Mouse (Mus musculus) urinary bladder, postnatal 4 days (tissue): Measurements from ENCODE around the gene Gm49405.
A peak's percentile ranks its signal among the peaks of the same experiment; 100 is the strongest.
"Not testable (repeated sequence)": the region's sequence is repeated elsewhere in the genome, so short reads cannot be mapped to it uniquely, and the experiment has no call there.

Experiments
- DNase-seq, 2 experiments: peaks; one replicate each; pipeline ENCODE4 v3.0.0; 2021 to 2022; ENCODE audit warnings: low spot score in 2 of 2

Gene Gm49405

DNA sequence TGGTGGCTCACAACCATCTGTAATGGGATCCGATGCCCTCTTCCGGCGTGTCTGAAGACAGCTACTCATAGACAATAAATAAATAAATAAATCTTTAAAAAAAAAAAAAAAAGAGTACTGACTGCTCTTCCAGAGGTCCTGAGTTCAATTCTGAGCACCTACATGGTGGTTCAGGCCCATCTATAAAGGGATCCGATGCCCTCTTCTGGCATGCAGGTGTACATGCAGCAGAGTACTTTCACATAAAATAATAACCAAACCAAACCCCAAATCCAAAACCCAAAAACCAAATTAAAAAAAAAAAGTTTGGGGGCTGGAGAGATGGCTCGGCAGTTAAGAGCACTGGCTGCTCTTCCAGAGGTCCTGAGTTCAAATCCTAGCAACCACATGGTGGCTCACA lies 48.6 kb downstream of the Gm49405 start:
- DNase-seq: not testable (repeated sequence)

DNA sequence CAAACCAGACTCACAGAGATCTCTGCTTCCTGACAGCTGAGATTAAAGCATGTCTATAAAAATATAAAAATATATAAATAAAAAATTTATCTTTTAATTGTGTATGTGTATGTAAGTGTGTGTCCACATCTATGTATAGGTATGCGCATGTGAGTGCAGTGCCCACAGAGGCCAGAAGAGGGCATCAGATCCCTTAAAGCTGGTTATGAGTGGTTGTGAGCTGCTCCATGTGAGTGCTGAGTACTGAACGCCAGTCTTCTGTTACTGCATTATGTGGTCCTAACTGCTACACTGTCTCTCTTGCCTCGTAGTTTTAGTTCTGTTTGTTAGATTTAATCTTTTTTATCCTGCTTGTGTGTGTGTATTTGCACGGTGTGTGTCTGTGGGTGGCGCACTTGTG lies 50.6 kb downstream of the Gm49405 start:
- DNase-seq: no peak

DNA sequence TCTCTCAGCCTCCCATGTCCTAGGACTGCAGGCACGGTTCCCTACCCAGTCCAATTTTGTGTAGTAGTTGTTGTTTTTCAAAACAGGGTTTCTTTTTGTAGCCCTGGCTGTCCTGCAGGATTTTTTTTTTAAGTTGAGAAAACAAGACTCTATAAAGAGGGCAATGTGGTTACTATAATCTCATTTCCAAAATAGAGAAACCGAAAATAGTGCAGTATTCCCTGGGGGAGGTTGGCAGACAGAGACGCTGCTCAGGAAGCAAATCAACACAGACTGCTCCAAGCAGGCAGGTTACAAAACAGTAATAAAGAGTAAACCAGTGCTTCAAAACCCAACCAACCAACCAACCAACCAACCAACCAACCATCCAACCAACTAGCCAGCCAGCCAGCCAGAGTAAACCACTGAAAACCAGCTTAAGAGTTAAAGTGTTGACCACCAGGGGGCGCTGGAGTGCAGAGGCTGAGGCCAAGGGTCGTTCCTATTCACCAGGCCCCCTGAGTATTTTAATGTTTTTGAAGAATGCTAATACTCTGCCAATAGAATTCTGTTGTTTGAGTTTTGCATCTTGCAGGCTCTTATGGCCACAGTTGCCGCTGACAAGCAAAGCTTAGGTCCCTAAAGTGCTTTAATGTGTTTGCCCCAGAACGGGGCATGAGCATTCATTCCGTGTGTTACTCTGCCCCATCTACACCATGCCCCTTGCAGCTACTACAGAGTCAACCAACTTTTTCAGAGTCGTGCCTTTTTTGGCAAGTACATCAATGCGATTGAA lies 51.5 kb downstream of the Gm49405 start:
- DNase-seq: peak; percentile 37 to 83

DNA sequence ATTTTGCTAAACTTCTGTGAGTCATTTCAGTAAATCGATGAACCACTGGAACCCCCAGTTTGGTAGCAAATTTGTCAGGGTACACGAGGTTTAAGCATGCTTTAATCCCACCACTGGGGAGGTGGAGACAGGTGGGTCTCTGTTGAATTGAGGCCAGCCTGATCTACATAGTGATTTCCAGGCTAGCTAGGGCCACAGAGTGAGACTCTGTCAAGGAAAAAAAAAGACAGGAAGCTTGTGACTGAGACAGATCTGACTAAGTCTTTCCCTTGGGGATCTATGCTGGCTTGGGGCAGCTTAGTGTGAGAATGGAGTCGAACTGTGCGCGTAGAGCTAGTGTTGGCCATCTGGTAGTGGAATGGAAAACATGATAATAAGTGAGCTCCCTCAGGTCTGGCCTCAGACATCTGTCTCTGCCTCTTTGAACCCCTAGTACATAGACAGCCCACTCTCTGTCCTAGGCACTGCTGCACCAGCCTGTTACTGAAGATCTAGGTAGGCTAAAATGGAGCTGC lies 52.1 kb downstream of the Gm49405 start:
- DNase-seq: no peak

DNA sequence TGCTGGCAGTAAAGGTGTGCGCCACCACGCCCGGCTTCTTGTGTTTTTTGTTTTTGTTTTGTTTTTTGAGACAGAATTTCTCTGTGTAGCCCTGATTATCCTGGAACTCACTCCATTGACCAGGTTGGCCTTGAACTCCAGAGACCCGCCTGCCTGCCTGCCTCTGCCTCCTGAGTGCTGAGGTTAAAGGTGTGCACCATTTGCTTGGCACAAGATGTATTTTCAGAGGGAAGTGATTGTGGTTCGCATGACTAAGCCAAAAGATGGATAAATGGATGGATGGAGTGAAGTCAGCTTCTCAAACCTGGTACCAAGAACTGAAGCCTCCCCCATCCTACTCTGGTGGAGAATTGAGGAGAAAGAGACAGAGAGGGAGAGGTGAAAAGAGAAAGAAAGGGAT lies 54.2 kb downstream of the Gm49405 start:
- DNase-seq: no peak
